Mouse (Mus musculus) olfactory bulb, adult 2 months (tissue): ENCODE results near the gene Rbms1. TPM values are rescaled to one million over a fixed set of nuclear protein-coding genes. Genes with fewer than 3 reads are reported as not detected.
"Not testable (repeated sequence)": the region's sequence is repeated elsewhere in the genome, so short reads cannot be mapped to it uniquely, and the experiment has no call there.

Source experiments
- H3K27ac ChIP-seq: fragments of 200-500 bp; 2 replicates; pipeline ENCODE4 v1.5.1; 2012; ENCODE audit warnings: low read depth, low read length; ENCODE audit not compliant: insufficient read depth
- H3K4me1 ChIP-seq: fragments of 200-500 bp; 2 replicates; pipeline ENCODE4 v1.6.1; 2012; ENCODE audit warnings: low read length; ENCODE audit not compliant: control insufficient read depth, insufficient read depth
- H3K4me3 ChIP-seq: fragments of 200-500 bp; 2 replicates; pipeline ENCODE4 v1.5.1; 2012; ENCODE audit warnings: mild to moderate bottlenecking, low read depth, low read length, moderate library complexity; ENCODE audit not compliant: insufficient read depth
- CTCF ChIP-seq: fragments of 200-500 bp; IDR thresholded peaks from 2 replicates; pipeline ENCODE4 v1.5.1; 2012; ENCODE audit warnings: low read depth, mild to moderate bottlenecking, low read length, moderate library complexity; ENCODE audit not compliant: insufficient read depth
- POLR2A ChIP-seq: fragments of 200-500 bp; IDR thresholded peaks from 2 replicates; pipeline ENCODE4 v1.6.1; 2012; ENCODE audit warnings: mild to moderate bottlenecking, low read depth, low read length, moderate library complexity; ENCODE audit not compliant: insufficient read depth
- WGBS: fragments of 180-500 bp; shearing (Covaris S2); methylation state at CpG from one replicate; pipeline ENCODE4 v1.1.7; 2018; 5-methylcytosine and 5-hydroxymethylcytosine counted together
- polyA plus RNA-seq: library from polyadenylated mRNA; stranded (reverse); fragments of >200 nt; gene quantifications from 2 replicates; pipeline ENCODE4 v1.2.4, GENCODE M21; 2012; ENCODE audit warnings: low replicate concordance; ENCODE audit not compliant: missing spikeins, insufficient read depth, insufficient read length

The Rbms1 gene
- polyA plus RNA-seq, 1 experiment, result not detected

DNA sequence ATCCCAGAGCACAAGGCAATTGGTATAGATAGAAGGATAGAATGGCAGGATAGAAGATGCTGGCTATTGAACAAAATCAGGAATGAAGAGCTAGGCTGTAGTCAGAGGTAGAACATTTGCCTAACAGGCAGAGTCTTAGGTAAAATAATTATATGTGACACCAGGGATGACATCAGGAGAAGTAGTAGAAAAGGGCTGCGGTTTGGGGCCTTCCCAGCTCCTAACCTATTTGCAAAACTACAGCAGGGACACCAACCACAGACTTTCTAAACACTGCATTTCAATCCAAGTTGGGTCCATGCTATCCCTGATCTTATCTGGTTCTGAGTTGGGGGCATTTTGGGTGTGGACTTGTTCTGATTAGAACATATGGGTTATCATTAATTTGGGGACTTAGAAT lies 118.7 kb downstream of the Rbms1 start:
- no peak overlapping the region for H3K27ac ChIP-seq
- H3K4me1 ChIP-seq, result no peaks in the 10 kb centered on the region
- no peak overlapping the region for H3K4me3 ChIP-seq
- no peak for TF ChIP-seq POLR2A
- no peak for TF ChIP-seq CTCF
- 100% methylated on average over 1 of the region's 1 CpGs for WGBS

DNA sequence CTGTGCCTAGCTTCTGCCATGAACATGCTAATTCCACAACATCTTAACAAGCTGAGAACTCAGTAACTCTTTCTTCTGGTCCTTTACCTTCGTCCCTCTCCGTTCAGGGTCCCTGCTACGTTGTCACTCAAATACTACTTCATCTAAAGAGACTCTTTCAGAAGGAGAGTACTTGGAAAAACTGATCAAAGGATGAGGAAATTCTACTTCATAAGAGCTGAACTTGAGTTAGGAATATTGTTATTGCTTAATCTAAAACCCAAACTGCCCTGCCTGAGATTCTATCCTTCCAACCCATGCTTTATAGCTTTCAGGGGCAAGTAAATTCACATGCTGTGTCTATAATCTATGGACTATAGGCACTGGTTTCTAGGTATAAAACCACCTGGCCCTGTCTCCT lies 119.4 kb downstream of the Rbms1 start:
- no peak overlapping the region for H3K4me3 ChIP-seq
- 83% methylated on average over 3 of the region's 3 CpGs for WGBS
- no peaks in the 10 kb centered on the region for H3K4me1 ChIP-seq
- H3K27ac ChIP-seq, result no peak overlapping the region
- TF ChIP-seq POLR2A (no peak), CTCF (no peak)

DNA sequence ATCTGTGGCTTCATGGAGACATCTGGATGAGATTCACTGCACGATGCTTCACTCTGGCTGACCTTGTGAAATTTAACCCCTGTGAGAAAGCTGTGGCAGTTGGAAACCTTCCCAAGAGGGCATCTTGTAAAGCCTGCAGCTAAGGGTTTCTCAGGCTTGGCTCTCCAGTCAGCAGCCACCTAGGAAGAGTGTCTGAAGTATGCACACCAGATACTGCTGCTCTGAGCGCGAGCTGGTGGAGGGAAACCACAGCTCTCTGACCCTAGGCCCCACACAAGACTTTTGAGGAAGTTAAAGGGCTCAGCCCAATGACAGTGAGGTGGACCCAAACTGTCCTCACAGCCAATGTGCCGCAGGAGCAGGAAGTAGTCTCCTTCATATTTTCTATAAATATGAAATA lies 120.0 kb downstream of the Rbms1 start:
- Histone ChIP-seq H3K4me1 (no peaks in the 10 kb centered on the region), H3K27ac (no peak overlapping the region), H3K4me3 (no peak overlapping the region)
- 79% methylated on average over 4 of the region's 4 CpGs for WGBS
- TF ChIP-seq CTCF (no peak), POLR2A (no peak)

DNA sequence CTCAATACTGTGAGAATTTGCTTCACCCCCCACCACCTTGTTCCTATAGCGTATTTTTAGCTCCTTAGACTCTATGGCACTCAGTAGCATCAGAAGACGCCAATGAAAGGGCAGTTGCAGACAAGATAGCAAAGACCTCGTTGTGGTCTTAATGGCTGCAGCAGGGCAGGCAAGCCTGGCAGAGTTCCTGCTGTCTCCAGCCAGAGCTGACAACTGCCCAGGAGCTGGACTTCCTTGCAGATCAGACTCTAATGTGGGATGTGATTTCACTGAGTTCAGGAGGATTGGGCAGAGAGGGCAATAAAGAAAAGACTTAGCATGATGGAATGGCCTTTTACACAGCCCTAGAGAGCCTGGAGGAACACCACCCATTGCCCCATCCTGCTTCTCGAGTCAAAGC lies 122.1 kb downstream of the Rbms1 start:
- H3K4me1 ChIP-seq, result no peaks in the 10 kb centered on the region
- 77% methylated on average over 4 of the region's 4 CpGs for WGBS
- no peak overlapping the region for H3K4me3 ChIP-seq
- TF ChIP-seq POLR2A, result no peak
- TF ChIP-seq CTCF, result no peak
- no peak overlapping the region for H3K27ac ChIP-seq

DNA sequence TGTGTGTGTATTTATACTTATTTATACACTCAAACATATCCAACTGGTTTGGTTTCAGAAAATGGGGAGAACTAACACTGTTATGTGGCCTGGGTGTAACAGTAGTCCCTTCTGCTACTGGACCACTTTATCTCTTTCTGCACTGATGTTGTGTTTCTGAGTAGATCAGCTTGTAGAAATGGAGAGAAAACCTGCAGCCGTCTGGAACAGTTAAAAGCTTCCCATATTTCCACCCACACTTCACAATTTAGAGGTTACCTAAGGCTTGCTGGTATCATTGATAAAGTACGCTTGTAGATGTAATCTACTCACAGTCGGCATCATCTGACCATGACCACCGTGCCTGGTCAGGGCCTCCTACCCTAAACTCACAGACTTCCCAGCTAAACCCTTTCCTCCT lies 123.5 kb downstream of the Rbms1 start:
- Histone ChIP-seq H3K4me1 (no peaks in the 10 kb centered on the region), H3K27ac (no peak overlapping the region), H3K4me3 (no peak overlapping the region)
- TF ChIP-seq CTCF (no peak), POLR2A (no peak)
- 92% methylated on average over 4 of the region's 4 CpGs for WGBS

DNA sequence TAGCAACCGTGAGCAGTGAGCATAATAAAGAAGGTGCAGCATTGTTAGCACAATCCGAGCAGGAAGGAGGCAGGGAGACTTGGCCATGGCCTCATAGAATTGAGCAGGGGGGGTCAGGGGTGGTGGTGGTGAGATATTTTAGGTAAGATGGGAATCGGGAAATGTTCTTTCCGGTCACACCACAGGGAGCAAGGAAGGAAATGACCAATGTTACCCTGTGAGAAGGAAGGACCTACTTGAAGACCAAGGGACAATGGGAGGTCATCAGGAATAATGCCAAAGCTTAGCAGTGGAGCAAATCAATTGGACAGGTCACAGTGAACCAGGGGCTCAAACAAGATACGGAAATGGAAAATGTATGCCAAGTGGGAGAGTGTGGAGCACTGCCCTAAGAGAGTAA lies 124.1 kb downstream of the Rbms1 start:
- WGBS, result 76% methylated on average over 5 of the region's 5 CpGs
- TF ChIP-seq CTCF (no peak), POLR2A (no peak)

DNA sequence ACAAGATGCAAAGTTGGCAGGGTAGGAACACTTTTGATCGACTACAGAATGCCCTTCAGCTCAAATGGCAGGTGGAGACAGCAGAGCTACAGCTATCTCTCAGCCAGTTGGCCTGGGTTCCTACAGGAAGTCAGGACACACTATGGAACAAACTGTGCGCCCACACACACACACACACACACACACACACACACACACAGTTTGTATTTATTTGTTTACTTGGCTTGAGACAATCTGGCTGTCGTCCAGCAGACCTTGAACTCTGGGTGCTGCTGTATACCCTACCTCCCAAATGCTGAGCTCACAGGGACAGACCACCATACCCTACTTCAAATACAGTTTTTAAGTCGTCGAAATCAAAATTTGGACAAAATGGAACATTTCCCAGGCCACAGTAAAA lies 125.4 kb downstream of the Rbms1 start:
- Histone ChIP-seq H3K27ac (no peak overlapping the region), H3K4me3 (no peak overlapping the region), H3K4me1 (no peaks in the 10 kb centered on the region)
- 74% methylated on average over 5 of the region's 5 CpGs for WGBS
- TF ChIP-seq CTCF, result no peak
- no peak for TF ChIP-seq POLR2A

More for the DNA sequence above, 124.1 kb downstream of the Rbms1 start:
- Histone ChIP-seq H3K4me3 (no peak overlapping the region), H3K4me1 (no peaks in the 10 kb centered on the region), H3K27ac (no peak overlapping the region)

DNA sequence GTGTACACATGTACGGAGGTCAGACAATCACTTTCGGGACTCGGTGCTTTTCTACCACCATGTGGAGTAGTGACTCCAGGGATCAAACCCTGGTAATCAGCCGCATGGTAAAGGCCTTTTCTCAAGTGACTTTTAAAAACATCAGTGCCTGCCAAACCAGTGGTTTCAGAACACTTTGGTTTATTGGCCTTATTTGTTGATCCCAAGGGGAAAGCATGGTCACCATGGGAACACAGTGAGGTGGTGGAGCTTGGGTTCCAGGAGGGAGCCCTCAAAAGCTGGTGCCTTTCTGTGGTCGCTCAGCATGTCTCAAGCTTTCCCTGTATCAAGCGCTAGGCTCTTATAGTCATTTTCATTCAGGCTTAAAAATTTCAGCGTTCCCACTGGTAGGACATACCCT lies 126.8 kb downstream of the Rbms1 start:
- Histone ChIP-seq H3K4me1 (no peaks in the 10 kb centered on the region), H3K27ac (no peak overlapping the region), H3K4me3 (no peak overlapping the region)
- TF ChIP-seq CTCF, result no peak
- no peak for TF ChIP-seq POLR2A
- WGBS, result 86% methylated on average over 7 of the region's 7 CpGs

DNA sequence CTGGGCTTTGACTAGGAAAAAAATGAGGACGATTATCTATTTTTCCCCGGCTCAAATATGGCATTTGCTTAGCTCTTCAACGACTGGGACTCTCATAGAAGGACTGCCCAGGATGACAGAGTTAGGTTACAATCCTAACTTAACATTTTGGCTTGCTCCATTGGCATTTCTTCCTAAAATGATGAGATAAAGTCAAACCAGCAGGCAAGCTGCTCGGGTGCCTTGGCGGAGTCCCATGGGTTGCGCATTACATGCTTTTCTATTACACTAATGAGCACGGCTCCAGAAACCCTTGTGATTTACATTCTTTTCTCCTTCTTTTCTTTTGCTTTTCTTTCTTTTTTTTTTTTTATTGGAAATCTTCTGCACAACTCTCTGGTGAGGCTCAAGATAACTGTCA lies 128.7 kb downstream of the Rbms1 start:
- Histone ChIP-seq H3K27ac (no peak overlapping the region), H3K4me1 (no peaks in the 10 kb centered on the region), H3K4me3 (no peak overlapping the region)
- 77% methylated on average over 7 of the region's 7 CpGs for WGBS
- TF ChIP-seq CTCF, result no peak
- no peak for TF ChIP-seq POLR2A

DNA sequence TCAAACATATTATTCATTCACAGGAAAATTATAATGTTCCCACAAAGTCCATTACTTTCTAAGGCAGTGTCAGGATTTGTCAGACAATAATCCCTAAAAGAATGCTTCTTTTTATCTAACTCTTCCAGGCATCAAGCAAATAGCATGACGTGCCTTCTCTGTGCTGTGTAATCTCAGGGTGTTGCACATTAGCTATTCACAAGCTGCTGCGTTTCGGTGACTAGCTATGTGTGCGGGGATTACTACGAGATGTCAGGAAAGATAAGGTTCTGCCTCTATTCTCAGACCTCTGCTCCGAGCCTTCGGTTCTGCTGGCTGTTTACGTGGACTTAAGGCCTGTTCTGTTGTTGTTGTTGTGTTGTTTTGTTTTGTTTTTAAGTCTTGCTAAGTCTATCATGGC lies 130.7 kb downstream of the Rbms1 start:
- TF ChIP-seq POLR2A (no peak), CTCF (no peak)
- Histone ChIP-seq H3K27ac (no peak overlapping the region), H3K4me3 (no peak overlapping the region), H3K4me1 (no peaks in the 10 kb centered on the region)
- WGBS, result 76% methylated on average over 8 of the region's 8 CpGs

DNA sequence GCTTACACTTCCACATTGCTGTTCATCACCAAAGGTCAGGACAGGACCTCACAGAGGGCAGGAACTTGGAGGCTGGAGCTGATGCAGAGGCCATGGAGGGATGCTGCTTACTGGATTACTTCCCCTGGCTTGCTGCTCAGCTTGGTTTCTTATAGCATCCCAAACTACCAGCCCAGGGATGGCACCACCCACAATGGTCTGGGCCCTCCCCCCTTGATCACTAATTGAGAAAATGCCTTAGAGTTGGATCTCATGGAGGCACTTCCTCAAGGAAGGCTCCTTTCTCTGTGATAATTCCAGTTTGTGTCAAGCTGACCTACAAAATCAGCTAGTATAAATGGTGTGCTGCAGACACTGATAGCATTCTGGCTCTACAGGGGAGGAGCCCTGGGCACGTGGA lies 132.5 kb downstream of the Rbms1 start:
- not testable (repeated sequence) for H3K27ac ChIP-seq, H3K4me1 ChIP-seq, H3K4me3 ChIP-seq
- 47% methylated on average over 1 of the region's 1 CpGs for WGBS
